22 mouse cellular contexts compared by ENCODE assay signal in genomic region chr2:31144901-31145300, GRCm38 (mm10). TPM values are rescaled to one million over a fixed set of nuclear protein-coding genes. Genes with fewer than 3 reads are reported as not detected.
A peak's percentile ranks its signal among the peaks of the same experiment; 100 is the strongest.
DNase-seq lines count a peak whose midpoint lies in the region; ATAC-seq and TF ChIP-seq lines count a peak whose summit lies in the region.
"Had no signal": no experiment of that assay in that cellular context is flagged by ENCODE, and none has a peak within 500 bp of the region (broad histone marks: within the 10 kb centered on the region; RNA-seq: fewer than 3 reads in every experiment).

No protein-coding gene starts in this region.

- 52% methylated on average over 1 of the region's 1 CpGs for WGBS in heart, embryonic 10.5 days
- WGBS in spleen, adult 2 months: 17% methylated on average over 1 of the region's 1 CpGs
- 76% methylated on average over 1 of the region's 1 CpGs for WGBS in forebrain, embryonic 10.5 days

- H3K9me3 ChIP-seq in heart, embryonic 10.5 days: no peaks in the 10 kb centered on the region
- no peaks in the 10 kb centered on the region for H3K9me3 ChIP-seq in forebrain, embryonic 10.5 days
- H3K9me3 ChIP-seq: embryonic facial prominence, embryonic 15.5 days; limb, embryonic 10.5 days; midbrain, embryonic 13.5 days; neural tube, embryonic 13.5 days had no signal

- no peak for TF ChIP-seq CTCF in spleen, adult 2 months (IDR thresholded peaks at IDR 0.05; ENCODE audit: extremely low read depth, insufficient read depth, insufficient read length, insufficient replicate concordance)

- H3K4me3 ChIP-seq in heart, embryonic 10.5 days: no peak overlapping the region
- H3K4me3 ChIP-seq in spleen, adult 2 months (ENCODE audit: extremely low read depth, insufficient read depth, insufficient read length): no peak overlapping the region
- H3K4me3 ChIP-seq in forebrain, embryonic 10.5 days: no peak overlapping the region
- H3K4me3 ChIP-seq: embryonic facial prominence, embryonic 15.5 days; limb, embryonic 10.5 days; midbrain, embryonic 13.5 days; neural tube, embryonic 13.5 days had no signal

- ATAC-seq in common myeloid progenitor, adult 5-6 weeks (replicated peaks; ENCODE audit: low read depth, poor library complexity, severe bottlenecking): peak; percentile 28
- ATAC-seq: forebrain, postnatal 0 days; intestine, embryonic 16.5 days; midbrain, embryonic 13.5 days had no signal

- H3K27ac ChIP-seq in heart, embryonic 10.5 days: no peak overlapping the region
- peak overlapping the region; percentile 20; the same call in 1 of the 2 replicates for H3K27ac ChIP-seq in spleen, adult 2 months (ENCODE audit: insufficient read depth, low read length)
- H3K27ac ChIP-seq in forebrain, embryonic 10.5 days: no peak overlapping the region
- H3K27ac ChIP-seq: embryonic facial prominence, embryonic 15.5 days; hindbrain, embryonic 14.5 days; limb, embryonic 10.5 days; liver, embryonic 14.5 days; midbrain, embryonic 13.5 days; neural tube, embryonic 13.5 days; stomach, postnatal 0 days had no signal

- H3K27me3 ChIP-seq in heart, embryonic 10.5 days (ENCODE audit: insufficient read depth, poor library complexity, severe bottlenecking): no peaks in the 10 kb centered on the region
- no peaks in the 10 kb centered on the region for H3K27me3 ChIP-seq in spleen, adult 2 months (ENCODE audit: control insufficient read depth, insufficient read depth, low read length)
- no peaks in the 10 kb centered on the region for H3K27me3 ChIP-seq in splenic B cell, adult 2 months (ENCODE audit: control insufficient read depth, insufficient read depth, low read length, poor library complexity, severe bottlenecking)
- peaks cover 35% of the 10 kb centered on the region for H3K27me3 ChIP-seq in forebrain, embryonic 10.5 days (ENCODE audit: poor library complexity, severe bottlenecking)
- H3K27me3 ChIP-seq: embryonic facial prominence, embryonic 15.5 days had no signal

- peaks cover 39% of the 10 kb centered on the region for H3K36me3 ChIP-seq in heart, embryonic 10.5 days
- peaks cover 3% of the 10 kb centered on the region; the same call in 1 of the 2 replicates for H3K36me3 ChIP-seq in spleen, adult 2 months (ENCODE audit: control insufficient read depth, insufficient read depth, low read length)
- no peaks in the 10 kb centered on the region for H3K36me3 ChIP-seq in splenic B cell, adult 2 months (ENCODE audit: control insufficient read depth, insufficient read depth, low read length, poor library complexity, severe bottlenecking)
- peaks cover 28% of the 10 kb centered on the region for H3K36me3 ChIP-seq in forebrain, embryonic 10.5 days (replicated peaks)

- DNase-seq in heart, adult 11 months: peak; percentile 90
- DNase-seq in heart, embryonic 10.5 days (ENCODE audit: low spot score): no peak
- no peak for DNase-seq in spleen, adult 2 months (ENCODE audit: low read depth in 1 of 2, low spot score in 2 of 2)
- no peak for DNase-seq in spleen, postnatal 14 days (ENCODE audit: low spot score in 2 of 2)
- DNase-seq in splenic B cell, adult 2 months (ENCODE audit: low read depth, low spot score): peak; percentile 17
- no peak for DNase-seq in forebrain, embryonic 10.5 days (ENCODE audit: extremely low spot score, low spot score)
- DNase-seq in right cerebral cortex, postnatal 14 days: no peak
- DNase-seq: adrenal gland, adult 8-10 months; cerebellum, postnatal 10 days; forebrain, postnatal 0 days; heart, postnatal 36 days; kidney, postnatal 36 days; lung, postnatal 10 days had no signal

- peaks cover 39% of the 10 kb centered on the region for H3K4me1 ChIP-seq in heart, embryonic 10.5 days
- H3K4me1 ChIP-seq in spleen, adult 2 months (ENCODE audit: control insufficient read depth, insufficient read depth, insufficient read length): peaks cover 24% of the 10 kb centered on the region
- peaks cover 27% of the 10 kb centered on the region for H3K4me1 ChIP-seq in forebrain, embryonic 10.5 days

- no peak for TF ChIP-seq POLR2A in spleen, adult 2 months (IDR thresholded peaks at IDR 0.05; ENCODE audit: low read depth, low read length)

RNA-seq across cellular contexts. Expression of gene Fnbp1, which starts 3.1 kb away (rescaled TPM):
- 17.7 and 21.6 TPM in 2 replicates for polyA plus RNA-seq in heart, embryonic 10.5 days (2016; fragmentation: Nextera tagmentation; extraction: Ambion mirVana)
- polyA plus RNA-seq in spleen, adult 2 months (2012; rRNA removed): 78.7 and 92.4 TPM in 2 replicates
- 43.4 and 54.3 TPM in 2 replicates for total RNA-seq in common myeloid progenitor, adult 5-6 weeks (2017)
- 12.5 and 13.3 TPM in 2 replicates for polyA plus RNA-seq in forebrain, embryonic 10.5 days (2016; fragmentation: Nextera tagmentation; extraction: Ambion mirVana)

RNA-seq across cellular contexts. Expression of gene Gpr107, which starts 7.2 kb away (rescaled TPM):
- 35.9 and 37.4 TPM in 2 replicates for polyA plus RNA-seq in heart, embryonic 10.5 days (2016; fragmentation: Nextera tagmentation; extraction: Ambion mirVana)
- 15.0 and 15.1 TPM in 2 replicates for polyA plus RNA-seq in spleen, adult 2 months (2012; rRNA removed)
- total RNA-seq in common myeloid progenitor, adult 5-6 weeks (2017): 13.7 and 15.1 TPM in 2 replicates
- polyA plus RNA-seq in forebrain, embryonic 10.5 days (2016; fragmentation: Nextera tagmentation; extraction: Ambion mirVana): 28.7 and 32.8 TPM in 2 replicates

Comparison
In these comparisons a context has a peak if more than half of its experiments do, and no peak if none do; other contexts are left out.
1. DNase-seq: peak in heart, adult 11 months (single experiment) and splenic B cell, adult 2 months (single experiment); none in heart, embryonic 10.5 days (single experiment), spleen, adult 2 months (0 of 2), spleen, postnatal 14 days (0 of 2), forebrain, embryonic 10.5 days (single experiment) and right cerebral cortex, postnatal 14 days (single experiment).